In the genomic region with DNA sequence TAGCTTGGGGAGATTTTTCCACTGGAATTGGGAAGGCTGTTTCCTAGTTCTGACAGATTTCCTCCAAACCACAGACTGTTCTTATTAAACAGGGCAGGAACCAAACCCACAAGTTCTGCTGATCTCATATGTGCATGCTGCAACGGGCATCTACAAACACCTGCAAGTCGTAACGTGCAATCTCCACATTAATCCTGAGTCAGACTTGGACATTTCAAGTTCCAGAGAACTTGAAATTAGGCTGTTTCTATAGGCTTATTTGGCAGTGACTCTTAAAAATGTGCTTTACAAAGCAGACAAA, we compare ENCODE assay signal across 9 mouse cellular contexts. TPM values are rescaled to one million over a fixed set of nuclear protein-coding genes. Genes with fewer than 3 reads are reported as not detected.
A peak's percentile ranks its signal among the peaks of the same experiment; 100 is the strongest.
DNase-seq lines count a peak whose midpoint lies in the region; ATAC-seq and TF ChIP-seq lines count a peak whose summit lies in the region.
"Had no signal": no experiment of that assay in that cellular context is flagged by ENCODE, and none has a peak within 500 bp of the region (broad histone marks: within the 10 kb centered on the region; RNA-seq: fewer than 3 reads in every experiment).

No protein-coding gene starts in this region.

- TF ChIP-seq CTCF in liver, adult 2 months (IDR thresholded peaks at IDR 0.05; ENCODE audit: low read depth, low read length) = no peak

- H3K4me3 ChIP-seq in heart, embryonic 11.5 days (ENCODE audit: low read depth, low read length) = no peak overlapping the region
- H3K4me3 ChIP-seq in liver, adult 2 months (ENCODE audit: insufficient read depth, low read depth, low read length) = no peak overlapping the region
- H3K4me3 ChIP-seq in liver, embryonic 11.5 days (ENCODE audit: low read depth, low read length) = no peak overlapping the region

- TF ChIP-seq POLR2A in liver, adult 2 months (IDR thresholded peaks at IDR 0.05; ENCODE audit: extremely low read depth, insufficient read depth, low read length) = no peak

- H3K9ac ChIP-seq in heart, embryonic 11.5 days (ENCODE audit: low read depth, low read length) = no peak overlapping the region
- no peak overlapping the region; the same call in 1 of the 2 replicates for H3K9ac ChIP-seq in liver, adult 2 months (ENCODE audit: low read depth, low read length)
- H3K9ac ChIP-seq in liver, embryonic 11.5 days (ENCODE audit: low read depth, low read length) = no peak overlapping the region

- no peak for ATAC-seq in heart, embryonic 11.5 days (replicated peaks; ENCODE audit: insufficient number of reproducible peaks, low FRiP score, low TSS enrichment)
- no peak for ATAC-seq in liver, embryonic 11.5 days (replicated peaks; ENCODE audit: low FRiP score)
- ATAC-seq in common myeloid progenitor, adult 5-6 weeks (replicated peaks; ENCODE audit: low read depth, poor library complexity, severe bottlenecking) = peak; percentile 1; the same call in 1 of the 2 replicates
- peak; percentile 8; the same call in 1 of the 2 replicates for ATAC-seq in megakaryocyte-erythroid progenitor cell, adult 5-6 weeks (replicated peaks; ENCODE audit: low FRiP score, low TSS enrichment, poor library complexity, severe bottlenecking)

- H3K4me1 ChIP-seq in heart, embryonic 11.5 days (ENCODE audit: control insufficient read depth, insufficient read depth, low read length) = peaks cover 16% of the 10 kb centered on the region
- H3K4me1 ChIP-seq in liver, adult 2 months (ENCODE audit: control insufficient read depth, insufficient read depth, low read length) = peaks cover 35% of the 10 kb centered on the region
- peaks cover 4% of the 10 kb centered on the region for H3K4me1 ChIP-seq in liver, embryonic 11.5 days (replicated peaks; ENCODE audit: control insufficient read depth, insufficient read depth, low read length)

- peak overlapping the region; percentile 59; the same call in 1 of the 2 replicates for H3K27ac ChIP-seq in heart, embryonic 11.5 days (ENCODE audit: low read depth, low read length)
- peak overlapping the region; percentile 60 for H3K27ac ChIP-seq in liver, adult 2 months (replicated peaks; ENCODE audit: insufficient read depth, low read depth, low read length)
- no peak overlapping the region for H3K27ac ChIP-seq in liver, embryonic 11.5 days (ENCODE audit: low read depth, low read length)

- H3K4me2 ChIP-seq in heart, embryonic 11.5 days = no peak overlapping the region
- H3K4me2 ChIP-seq in liver, embryonic 11.5 days = no peak overlapping the region

- H3K79me2 ChIP-seq in liver, adult 2 months (ENCODE audit: control insufficient read depth, insufficient read depth, low read length) = no peaks in the 10 kb centered on the region; the same call in 1 of the 2 replicates

- no peaks in the 10 kb centered on the region for H3K27me3 ChIP-seq in heart, embryonic 11.5 days (ENCODE audit: control insufficient read depth, insufficient read depth, low read length)
- H3K27me3 ChIP-seq in liver, adult 2 months (ENCODE audit: control insufficient read depth, insufficient read depth, low read length) = no peaks in the 10 kb centered on the region
- H3K27me3 ChIP-seq in liver, embryonic 11.5 days (replicated peaks; ENCODE audit: control insufficient read depth, insufficient read depth, low read length) = no peaks in the 10 kb centered on the region

- DNase-seq in heart, postnatal 10 days = no peak
- no peak for DNase-seq in liver, adult 2 months (ENCODE audit: extremely low read depth, low read depth, low spot score)
- no peak for DNase-seq in liver, embryonic 11.5 days (ENCODE audit: low spot score)
- DNase-seq in thymus, postnatal 10 days (ENCODE audit: low spot score in 2 of 2) = no peak
- DNase-seq in gastrocnemius, postnatal 25 days = no peak

- H3K36me3 ChIP-seq in heart, embryonic 11.5 days (ENCODE audit: control insufficient read depth, insufficient read depth, low read length) = no peaks in the 10 kb centered on the region
- no peaks in the 10 kb centered on the region for H3K36me3 ChIP-seq in liver, adult 2 months (ENCODE audit: control insufficient read depth, insufficient read depth, low read length)
- no peaks in the 10 kb centered on the region for H3K36me3 ChIP-seq in liver, embryonic 11.5 days (ENCODE audit: control insufficient read depth, insufficient read depth, low read length)

- intact Hi-C loops in heart, postnatal 10 days (cut with DNase I) = loop anchor here (1.0 to 5.0 kb wide), 2 partner anchors 143 to 283 kb away; no protein-coding TSS in a partner anchor

- WGBS in heart, embryonic 11.5 days (ENCODE audit: insufficient replicate concordance) = 84% methylated on average over 3 of the region's 3 CpGs
- 64% methylated on average over 3 of the region's 3 CpGs for WGBS in liver, adult 2 months
- WGBS in liver, embryonic 11.5 days = 73% methylated on average over 3 of the region's 3 CpGs

- H3K9me3 ChIP-seq in heart, embryonic 11.5 days (replicated peaks; ENCODE audit: control insufficient read depth, low read length) = no peaks in the 10 kb centered on the region; the same call in 1 of the 2 replicates
- no peaks in the 10 kb centered on the region for H3K9me3 ChIP-seq in liver, embryonic 11.5 days (ENCODE audit: control insufficient read depth, low read length)

RNA-seq across cellular contexts. Expression of gene Gm10309, which starts 59.7 kb away (rescaled TPM):
- polyA plus RNA-seq in heart, embryonic 11.5 days (2014; fragmentation: Nextera tagmentation; extraction: Ambion mirVana) = 0.24 TPM in 1 of 2 replicates, not detected in the other
- not detected for total RNA-seq in heart, postnatal 10 days (2021)
- total RNA-seq in liver, adult 2 months (2014; rRNA removed) = 0.07 TPM in 1 of 2 replicates, not detected in the other
- polyA plus RNA-seq in liver, adult 2 months (2012; rRNA removed) = not detected in 2 replicates
- polyA plus RNA-seq in liver, embryonic 11.5 days (2014; fragmentation: Nextera tagmentation; extraction: Ambion mirVana) = 0.09 and 0.11 TPM in 2 replicates
- not detected in 2 replicates for total RNA-seq in common myeloid progenitor, adult 5-6 weeks (2017)
- not detected in 2 replicates for total RNA-seq in megakaryocyte-erythroid progenitor cell, adult 5-6 weeks (2014; fragmentation: Nextera tagmentation)
- total RNA-seq in megakaryocyte-erythroid progenitor cell, adult 5-6 weeks (2017) = not detected in 2 replicates
- total RNA-seq in gastrocnemius, postnatal 25 days (2021) = not detected
- total RNA-seq: neutrophil, adult 5-6 weeks had no signal

Comparison
In these comparisons a context has a peak if more than half of its experiments do, and no peak if none do; other contexts are left out.
1. ATAC-seq: peak in common myeloid progenitor, adult 5-6 weeks (single experiment) and megakaryocyte-erythroid progenitor cell, adult 5-6 weeks (single experiment); none in heart, embryonic 11.5 days (single experiment) and liver, embryonic 11.5 days (single experiment).